Mouse (Mus musculus): ENCODE measurements around the gene Tmed8.
A peak's percentile ranks its signal among the peaks of the same experiment; 100 is the strongest.
"Not testable (repeated sequence)": the region's sequence is repeated elsewhere in the genome, so short reads cannot be mapped to it uniquely, and the experiment has no call there.

The Tmed8 gene

GRCm38 (mm10) chr12:87160310-87160709 lies 39.9 kb downstream of the Tmed8 start:
- no peak for DNase-seq (ENCODE audit: low read depth, low spot score)

- DNase-seq (ENCODE audit: low read depth, low spot score), result no peak
Observed at GRCm38 (mm10) chr12:87158099-87158498, 42.2 kb downstream of the Tmed8 start.

- DNase-seq (ENCODE audit: low read depth, low spot score), result no peak
Observed at GRCm38 (mm10) chr12:87157361-87157760, 42.9 kb downstream of the Tmed8 start.

GRCm38 (mm10) chr12:87154448-87154847 lies 45.8 kb downstream of the Tmed8 start:
- DNase-seq (ENCODE audit: low read depth, low spot score), result not testable (repeated sequence)

- no peak for DNase-seq (ENCODE audit: low read depth, low spot score)
Observed at GRCm38 (mm10) chr12:87149471-87149870, 50.8 kb downstream of the Tmed8 start.

- DNase-seq (ENCODE audit: low read depth, low spot score), result no peak
Observed at GRCm38 (mm10) chr12:87148136-87148535, 52.1 kb downstream of the Tmed8 start.

GRCm38 (mm10) chr12:87147395-87148089 lies 52.7 kb downstream of the Tmed8 start, which contains the start of gene Pomt2:
Pomt2 (minus strand) TSS chr12:87147968.
- DNase-seq (ENCODE audit: low read depth, low spot score), result peak; percentile 93

- DNase-seq (ENCODE audit: low read depth, low spot score), result peak; percentile 70
Observed at GRCm38 (mm10) chr12:87146966-87147365, 53.3 kb downstream of the Tmed8 start, which contains the start of gene Gstz1. Gstz1 (plus strand) TSS chr12:87147165.

- DNase-seq (ENCODE audit: low read depth, low spot score), result no peak
Observed at GRCm38 (mm10) chr12:87142156-87142555, 58.1 kb downstream of the Tmed8 start.

- no peak for DNase-seq (ENCODE audit: low read depth, low spot score)
Observed at GRCm38 (mm10) chr12:87138768-87139167, 61.5 kb downstream of the Tmed8 start.

GRCm38 (mm10) chr12:87138342-87138701 lies 61.9 kb downstream of the Tmed8 start:
- DNase-seq (ENCODE audit: low read depth, low spot score), result no peak

- no peak for DNase-seq (ENCODE audit: low read depth, low spot score)
Observed at GRCm38 (mm10) chr12:87137439-87138341, 62.6 kb downstream of the Tmed8 start.

GRCm38 (mm10) chr12:87132784-87133183 lies 67.5 kb downstream of the Tmed8 start:
- no peak for DNase-seq (ENCODE audit: low read depth, low spot score)

- no peak for DNase-seq (ENCODE audit: low read depth, low spot score)
Observed at GRCm38 (mm10) chr12:87132210-87132609, 68.0 kb downstream of the Tmed8 start.

- no peak for DNase-seq (ENCODE audit: low read depth, low spot score)
Observed at GRCm38 (mm10) chr12:87131619-87132018, 68.6 kb downstream of the Tmed8 start.

- no peak for DNase-seq (ENCODE audit: low read depth, low spot score)
Observed at GRCm38 (mm10) chr12:87131181-87131580, 69.1 kb downstream of the Tmed8 start.

- DNase-seq (ENCODE audit: low read depth, low spot score), result no peak
Observed at GRCm38 (mm10) chr12:87130224-87130623, 70.0 kb downstream of the Tmed8 start.

- no peak for DNase-seq (ENCODE audit: low read depth, low spot score)
Observed at GRCm38 (mm10) chr12:87127256-87127655, 73.0 kb downstream of the Tmed8 start.

GRCm38 (mm10) chr12:87121918-87122589 lies 78.2 kb downstream of the Tmed8 start:
- no peak for DNase-seq (ENCODE audit: low read depth, low spot score)
